Mouse (Mus musculus): ENCODE results near the gene Gm4922. TPM values are rescaled to one million over a fixed set of nuclear protein-coding genes. Genes with fewer than 3 reads are reported as not detected.

The Gm4922 gene
- 0.10 TPM in 1 of 2 replicates, not detected in the other for polyA plus RNA-seq (2015; fragmentation: Nextera tagmentation; extraction: Ambion mirVana)

DNA sequence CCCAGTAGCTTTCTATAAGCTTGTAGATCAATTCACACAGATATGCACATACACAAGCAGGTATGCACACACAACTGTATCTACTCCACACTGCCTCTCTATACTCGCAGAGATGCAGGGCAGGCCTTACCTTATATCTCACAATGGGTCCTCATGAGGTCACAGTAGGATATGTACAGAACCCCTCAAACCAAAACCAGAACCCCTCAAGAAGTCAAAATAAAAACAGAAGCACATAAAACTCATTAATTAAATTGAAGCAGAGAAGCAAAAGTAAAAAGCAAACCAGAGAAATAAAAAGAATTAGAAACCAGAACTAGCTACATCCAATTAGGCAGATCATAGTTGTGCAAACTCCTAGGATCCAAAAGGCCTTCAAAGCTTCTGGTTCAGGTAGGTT lies at the start of gene Gm4922:
TSS of gene Gm4922 (minus strand) at position 101 of the 400 bp plus-strand sequence.
- H3K9ac ChIP-seq = no peak within 1 kb of the TSS
- no peaks in the 10 kb centered on the region for H3K27me3 ChIP-seq
- no peaks in the 10 kb centered on the region for H3K9me3 ChIP-seq
- no peak within 1 kb of the TSS for H3K4me2 ChIP-seq
- H3K36me3 ChIP-seq = no peaks in the 10 kb centered on the region
- ATAC-seq (ENCODE audit: borderline replicate concordance, extremely low read depth, low FRiP score, low TSS enrichment) = no peak
- 85% methylated on average over 1 of the region's 1 CpGs for WGBS
- no peak within 1 kb of the TSS for H3K4me3 ChIP-seq
- H3K4me1 ChIP-seq = no peaks in the 10 kb centered on the region
- no peak within 1 kb of the TSS for H3K27ac ChIP-seq

- Histone ChIP-seq H3K4me2 (no peak overlapping the region), H3K36me3 (no peaks in the 10 kb centered on the region), H3K9ac (no peak overlapping the region), H3K4me1 (no peaks in the 10 kb centered on the region), H3K9me3 (no peaks in the 10 kb centered on the region), H3K27ac (no peak overlapping the region), H3K27me3 (no peaks in the 10 kb centered on the region), H3K4me3 (no peak overlapping the region)
- 55% methylated on average over 5 of the region's 6 CpGs for WGBS
- no peak for ATAC-seq (ENCODE audit: borderline replicate concordance, extremely low read depth, low FRiP score, low TSS enrichment)
These were observed 49.3 kb upstream of the Gm4922 start for GRCm38 (mm10) chr10:18835684-18836479.

DNA sequence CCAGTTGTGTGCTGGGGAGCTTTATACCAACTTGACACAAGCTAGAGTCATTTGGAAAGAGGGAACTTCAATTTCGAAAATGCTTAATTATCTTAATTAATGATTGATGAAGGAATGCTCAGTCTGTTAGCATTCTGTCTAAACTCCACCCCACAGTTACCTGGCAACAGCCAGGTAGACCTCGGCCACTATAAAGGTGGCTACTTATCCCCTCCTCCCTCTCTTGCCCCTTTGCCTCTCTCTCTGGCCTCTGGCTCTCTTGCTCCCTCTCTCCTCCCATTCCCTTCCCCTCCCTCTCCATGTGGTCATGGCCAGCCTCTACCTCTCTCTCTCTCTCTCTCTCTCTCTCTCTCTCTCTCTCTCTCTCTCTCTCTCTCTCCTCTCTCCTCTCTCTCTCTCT lies 47.8 kb upstream of the Gm4922 start:
- 36% methylated on average over 2 of the region's 2 CpGs for WGBS
- no peak overlapping the region for H3K4me2 ChIP-seq
- no peaks in the 10 kb centered on the region for H3K9me3 ChIP-seq
- H3K27me3 ChIP-seq = no peaks in the 10 kb centered on the region
- H3K9ac ChIP-seq = no peak overlapping the region
- H3K4me1 ChIP-seq = no peaks in the 10 kb centered on the region
- no peaks in the 10 kb centered on the region for H3K36me3 ChIP-seq
- ATAC-seq (ENCODE audit: borderline replicate concordance, extremely low read depth, low FRiP score, low TSS enrichment) = no peak
- no peak overlapping the region for H3K27ac ChIP-seq
- H3K4me3 ChIP-seq = no peak overlapping the region

DNA sequence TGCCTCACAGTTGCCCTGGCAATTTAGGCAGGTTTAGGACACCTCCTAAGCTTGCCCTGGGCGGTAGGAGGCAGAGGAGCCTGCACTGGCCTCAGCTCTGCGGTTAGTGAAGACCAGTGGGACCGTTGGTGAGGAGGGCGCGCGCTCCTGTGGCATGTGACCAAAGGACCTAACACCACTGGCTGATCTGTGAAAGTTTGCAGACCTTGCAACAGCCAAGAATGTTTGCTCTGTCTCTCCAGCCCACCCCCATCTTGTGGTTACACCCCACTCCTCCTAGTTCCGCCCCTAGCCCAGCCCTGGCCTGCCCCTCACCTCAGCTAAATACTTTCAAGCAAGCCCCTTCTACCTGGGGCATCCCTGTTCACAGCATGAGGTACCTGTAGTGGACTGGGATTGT lies 45.2 kb upstream of the Gm4922 start:
- Histone ChIP-seq H3K4me2 (peak overlapping the region; percentile 46), H3K36me3 (no peaks in the 10 kb centered on the region), H3K9me3 (no peaks in the 10 kb centered on the region), H3K4me3 (peak overlapping the region; percentile 20), H3K27ac (peak overlapping the region; percentile 64), H3K27me3 (no peaks in the 10 kb centered on the region), H3K4me1 (no peaks in the 10 kb centered on the region), H3K9ac (0 out of 2 replicates have a peak overlapping the region, but pooled peaks have one; percentile 15)
- peak; percentile 77 for ATAC-seq (ENCODE audit: borderline replicate concordance, extremely low read depth, low FRiP score, low TSS enrichment)
- WGBS = 34% methylated on average over 7 of the region's 7 CpGs

DNA sequence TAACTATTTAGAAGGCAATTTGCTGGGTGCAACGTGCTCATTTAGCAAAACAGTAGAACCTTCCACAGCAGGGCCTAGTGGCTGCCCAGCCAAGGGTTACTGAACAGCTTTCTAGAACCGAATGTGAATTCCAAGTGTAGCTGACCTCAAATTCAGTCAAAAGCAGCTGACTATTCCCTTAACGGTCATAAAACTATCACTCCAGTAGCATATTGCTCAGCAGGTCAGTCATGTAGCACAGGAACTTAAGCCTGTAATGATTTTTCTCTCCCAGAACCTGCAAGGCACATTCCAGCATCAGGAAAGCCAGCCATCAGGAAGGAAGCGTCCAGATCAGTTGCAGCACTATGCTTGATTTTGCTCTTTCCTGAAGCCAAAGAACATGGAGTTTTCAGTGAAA lies 43.8 kb upstream of the Gm4922 start:
- WGBS = 73% methylated on average over 4 of the region's 4 CpGs
- Histone ChIP-seq H3K4me1 (no peaks in the 10 kb centered on the region), H3K4me2 (no peak overlapping the region), H3K27ac (no peak overlapping the region), H3K9me3 (no peaks in the 10 kb centered on the region), H3K36me3 (no peaks in the 10 kb centered on the region), H3K9ac (no peak overlapping the region), H3K4me3 (no peak overlapping the region), H3K27me3 (no peaks in the 10 kb centered on the region)
- no peak for ATAC-seq (ENCODE audit: borderline replicate concordance, extremely low read depth, low FRiP score, low TSS enrichment)

- Histone ChIP-seq H3K9ac (no peak overlapping the region), H3K4me3 (no peak overlapping the region), H3K9me3 (no peaks in the 10 kb centered on the region), H3K27me3 (no peaks in the 10 kb centered on the region), H3K27ac (no peak overlapping the region), H3K36me3 (no peaks in the 10 kb centered on the region), H3K4me2 (no peak overlapping the region), H3K4me1 (no peaks in the 10 kb centered on the region)
- ATAC-seq (ENCODE audit: borderline replicate concordance, extremely low read depth, low FRiP score, low TSS enrichment) = no peak
- 50% methylated on average over 2 of the region's 2 CpGs for WGBS
These were observed 41.3 kb upstream of the Gm4922 start for GRCm38 (mm10) chr10:18827936-18828335.

DNA sequence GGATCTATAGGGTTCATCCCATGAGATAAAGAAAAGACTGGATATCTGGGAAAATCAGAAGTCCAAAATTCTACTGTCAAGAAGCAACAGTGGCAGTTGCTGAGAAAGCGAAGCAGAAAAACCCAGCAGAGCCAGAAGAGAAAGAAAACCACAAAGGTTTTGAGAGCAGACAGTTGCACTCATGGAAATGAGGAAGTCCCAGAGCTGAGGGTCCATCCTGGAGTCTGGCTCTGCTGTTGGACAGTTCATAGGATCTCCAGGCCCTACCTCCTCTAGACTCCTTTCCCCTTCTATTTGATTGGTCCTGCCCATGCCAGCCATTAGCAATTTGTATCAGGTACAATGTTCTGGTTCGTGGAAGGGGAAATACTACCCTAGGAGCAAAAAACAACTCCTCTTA lies 39.5 kb upstream of the Gm4922 start:
- Histone ChIP-seq H3K9ac (no peak overlapping the region), H3K36me3 (no peaks in the 10 kb centered on the region), H3K4me3 (no peak overlapping the region), H3K9me3 (no peaks in the 10 kb centered on the region), H3K4me2 (no peak overlapping the region), H3K27me3 (no peaks in the 10 kb centered on the region), H3K4me1 (no peaks in the 10 kb centered on the region), H3K27ac (no peak overlapping the region)
- 66% methylated on average over 2 of the region's 2 CpGs for WGBS
- ATAC-seq (ENCODE audit: borderline replicate concordance, extremely low read depth, low FRiP score, low TSS enrichment) = no peak

GRCm38 (mm10) chr10:18825143-18825542 lies 38.5 kb upstream of the Gm4922 start:
- Histone ChIP-seq H3K27me3 (no peaks in the 10 kb centered on the region), H3K4me2 (no peak overlapping the region), H3K27ac (no peak overlapping the region), H3K4me1 (no peaks in the 10 kb centered on the region), H3K36me3 (no peaks in the 10 kb centered on the region), H3K9me3 (no peaks in the 10 kb centered on the region), H3K9ac (no peak overlapping the region), H3K4me3 (no peak overlapping the region)
- no peak for ATAC-seq (ENCODE audit: borderline replicate concordance, extremely low read depth, low FRiP score, low TSS enrichment)

DNA sequence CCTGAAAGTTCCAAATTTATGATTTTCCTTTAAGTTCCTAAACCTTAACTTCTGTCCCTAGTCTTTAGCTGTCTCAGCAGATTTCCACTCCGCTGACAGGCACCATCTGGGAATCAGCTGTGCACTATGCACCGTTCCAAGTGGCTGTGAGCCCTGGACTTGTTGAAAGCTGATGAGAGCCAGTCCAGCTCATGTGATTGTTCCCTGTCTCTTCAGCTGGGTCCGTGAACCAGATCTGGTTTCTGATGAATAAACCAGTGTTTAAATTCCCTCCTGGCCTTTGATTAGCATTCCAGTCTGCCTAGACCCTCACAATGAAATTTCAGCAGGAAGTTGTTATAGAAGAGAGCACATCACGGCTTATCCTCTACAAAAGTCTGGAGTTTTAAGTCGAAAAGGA lies 30.0 kb upstream of the Gm4922 start:
- ATAC-seq (ENCODE audit: borderline replicate concordance, extremely low read depth, low FRiP score, low TSS enrichment) = peak; percentile 85; the same call in 1 of the 2 replicates
- Histone ChIP-seq H3K9ac (no peak overlapping the region), H3K36me3 (no peaks in the 10 kb centered on the region), H3K27me3 (no peaks in the 10 kb centered on the region), H3K27ac (no peak overlapping the region), H3K9me3 (no peaks in the 10 kb centered on the region), H3K4me1 (peaks cover 9% of the 10 kb centered on the region), H3K4me3 (no peak overlapping the region), H3K4me2 (no peak overlapping the region)
- WGBS = 30% methylated on average over 5 of the region's 5 CpGs

DNA sequence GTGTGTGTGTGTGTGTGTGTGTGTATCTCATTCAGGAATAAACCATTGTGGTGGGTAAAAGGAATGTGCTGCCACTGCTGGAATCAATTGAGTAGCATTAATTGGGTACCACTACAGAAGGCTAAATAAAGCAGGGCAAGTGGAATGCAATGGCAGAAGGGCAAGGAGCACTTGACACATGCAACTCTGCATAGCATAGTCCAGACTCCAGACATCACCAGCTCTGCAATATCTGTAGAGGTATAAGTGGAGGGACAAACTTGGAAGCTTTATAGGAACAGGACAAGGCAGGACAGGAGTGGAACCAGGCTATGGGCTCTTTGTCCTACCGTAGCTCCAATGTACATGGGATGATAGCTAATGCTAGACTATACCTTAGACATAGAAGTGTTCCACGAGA lies 25.2 kb upstream of the Gm4922 start:
- ATAC-seq (ENCODE audit: borderline replicate concordance, extremely low read depth, low FRiP score, low TSS enrichment) = no peak

DNA sequence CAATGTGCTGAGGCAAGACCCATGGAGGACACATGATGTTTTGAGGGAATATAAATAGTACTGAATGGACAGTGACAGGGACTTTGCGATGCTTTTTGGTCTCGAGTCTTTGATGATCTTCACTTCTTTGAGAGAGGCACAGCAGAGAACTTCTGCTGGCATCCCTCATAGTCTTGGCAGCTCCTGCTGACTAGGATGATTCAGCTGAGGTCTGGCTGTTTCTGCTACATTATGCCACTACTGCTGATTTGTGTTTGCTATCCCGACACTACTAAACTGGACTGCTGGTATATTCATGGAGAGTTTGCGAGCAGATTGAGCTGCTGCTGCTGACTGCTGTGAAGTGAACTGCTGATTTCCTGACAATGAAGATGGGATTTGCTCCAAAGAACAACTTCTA lies 3.5 kb upstream of the Gm4922 start:
- 77% methylated on average over 4 of the region's 4 CpGs for WGBS
- Histone ChIP-seq H3K36me3 (no peaks in the 10 kb centered on the region), H3K4me3 (no peak overlapping the region), H3K4me2 (no peak overlapping the region), H3K4me1 (no peaks in the 10 kb centered on the region), H3K27ac (no peak overlapping the region), H3K9ac (no peak overlapping the region), H3K9me3 (no peaks in the 10 kb centered on the region), H3K27me3 (no peaks in the 10 kb centered on the region)
- ATAC-seq (ENCODE audit: borderline replicate concordance, extremely low read depth, low FRiP score, low TSS enrichment) = no peak

More for the DNA sequence above, 25.2 kb upstream of the Gm4922 start:
- H3K9me3 ChIP-seq = no peaks in the 10 kb centered on the region
- no peak overlapping the region for H3K27ac ChIP-seq
- no peak overlapping the region for H3K9ac ChIP-seq
- no peaks in the 10 kb centered on the region for H3K27me3 ChIP-seq
- H3K4me1 ChIP-seq = peaks cover 5% of the 10 kb centered on the region
- no peak overlapping the region for H3K4me3 ChIP-seq
- WGBS = 71% methylated on average over 2 of the region's 2 CpGs
- no peaks in the 10 kb centered on the region for H3K36me3 ChIP-seq
- no peak overlapping the region for H3K4me2 ChIP-seq

GRCm38 (mm10) chr10:18788601-18789000 lies 2.0 kb upstream of the Gm4922 start:
- no peaks in the 10 kb centered on the region for H3K27me3 ChIP-seq
- H3K36me3 ChIP-seq = no peaks in the 10 kb centered on the region
- no peak for ATAC-seq (ENCODE audit: borderline replicate concordance, extremely low read depth, low FRiP score, low TSS enrichment)
- no peak overlapping the region for H3K4me3 ChIP-seq
- H3K9ac ChIP-seq = no peak overlapping the region
- 39% methylated on average over 1 of the region's 1 CpGs for WGBS
- no peaks in the 10 kb centered on the region for H3K9me3 ChIP-seq
- H3K4me1 ChIP-seq = no peaks in the 10 kb centered on the region
- no peak overlapping the region for H3K27ac ChIP-seq
- no peak overlapping the region for H3K4me2 ChIP-seq
